Mouse (Mus musculus): ENCODE data around the gene N4bp1. TPM values are rescaled to one million over a fixed set of nuclear protein-coding genes. Genes with fewer than 3 reads are reported as not detected.

Gene N4bp1
- total RNA-seq, 2 experiments from 2014 or later, result 13.0 to 14.6 TPM

- intact Hi-C loops (cut with DNase I; ENCODE audit: low total_unique reads), result no loop called here
- no peak for DNase-seq
These were observed 49.2 kb downstream of the N4bp1 start for GRCm38 (mm10) chr8:86835881-86836280.

GRCm38 (mm10) chr8:86834496-86835260, 50.4 kb downstream of the N4bp1 start:
- DNase-seq, result no peak
- intact Hi-C loops (cut with DNase I; ENCODE audit: low total_unique reads), result no loop called here

GRCm38 (mm10) chr8:86833937-86834336, 51.1 kb downstream of the N4bp1 start:
- DNase-seq, result no peak
- intact Hi-C loops (cut with DNase I; ENCODE audit: low total_unique reads), result no loop called here

- intact Hi-C loops (cut with DNase I; ENCODE audit: low total_unique reads), result loop anchor here (10.0 kb wide), 1 partner anchor 794 kb away; no protein-coding TSS in a partner anchor
- DNase-seq, result no peak
These were observed 56.1 kb downstream of the N4bp1 start for GRCm38 (mm10) chr8:86828925-86829324.

GRCm38 (mm10) chr8:86827199-86827598, 57.9 kb downstream of the N4bp1 start:
- intact Hi-C loops (cut with DNase I; ENCODE audit: low total_unique reads), result loop anchor here (10.0 kb wide), 1 partner anchor 792 kb away; no protein-coding TSS in a partner anchor
- DNase-seq, result no peak

- intact Hi-C loops (cut with DNase I; ENCODE audit: low total_unique reads), result loop anchor here (10.0 kb wide), 1 partner anchor 792 kb away; no protein-coding TSS in a partner anchor
- no peak for DNase-seq
These were observed 58.5 kb downstream of the N4bp1 start for GRCm38 (mm10) chr8:86826538-86826937.

- DNase-seq, result no peak
- intact Hi-C loops (cut with DNase I; ENCODE audit: low total_unique reads), result loop anchor here (10.0 kb wide), 1 partner anchor 791 kb away; no protein-coding TSS in a partner anchor
These were observed 59.2 kb downstream of the N4bp1 start for GRCm38 (mm10) chr8:86825674-86826448.

GRCm38 (mm10) chr8:86824735-86825134, 60.3 kb downstream of the N4bp1 start:
- intact Hi-C loops (cut with DNase I; ENCODE audit: low total_unique reads), result loop anchor here (10.0 kb wide), 1 partner anchor 790 kb away; no protein-coding TSS in a partner anchor

GRCm38 (mm10) chr8:86820756-86821201, 64.3 kb downstream of the N4bp1 start:
- peak; percentile 56 for DNase-seq
- intact Hi-C loops (cut with DNase I; ENCODE audit: low total_unique reads), result loop anchor here (10.0 kb wide), 1 partner anchor 786 kb away; no protein-coding TSS in a partner anchor

More at GRCm38 (mm10) chr8:86824735-86825134, 60.3 kb downstream of the N4bp1 start:
- DNase-seq, result no peak

- no peak for DNase-seq
- intact Hi-C loops (cut with DNase I; ENCODE audit: low total_unique reads), result loop anchor here (10.0 kb wide), 1 partner anchor 785 kb away; no protein-coding TSS in a partner anchor
These were observed 64.8 kb downstream of the N4bp1 start for GRCm38 (mm10) chr8:86820186-86820755.

- intact Hi-C loops (cut with DNase I; ENCODE audit: low total_unique reads), result no loop called here
- DNase-seq, result no peak
These were observed 65.6 kb downstream of the N4bp1 start for GRCm38 (mm10) chr8:86819426-86819825.

GRCm38 (mm10) chr8:86808990-86809960, 75.8 kb downstream of the N4bp1 start:
- intact Hi-C loops (cut with DNase I; ENCODE audit: low total_unique reads), result loop anchor here (5.0 kb wide), 1 partner anchor 93 kb away; no protein-coding TSS in a partner anchor
- DNase-seq, result no peak

- intact Hi-C loops (cut with DNase I; ENCODE audit: low total_unique reads), result loop anchor here (5.0 kb wide), 1 partner anchor 94 kb away; no protein-coding TSS in a partner anchor
- DNase-seq, result no peak
These were observed 76.8 kb downstream of the N4bp1 start for GRCm38 (mm10) chr8:86808239-86808638.

- intact Hi-C loops (cut with DNase I; ENCODE audit: low total_unique reads), result no loop called here
- no peak for DNase-seq
These were observed 83.1 kb downstream of the N4bp1 start for GRCm38 (mm10) chr8:86801988-86802387.

- intact Hi-C loops (cut with DNase I; ENCODE audit: low total_unique reads), result no loop called here
- no peak for DNase-seq
These were observed 84.1 kb downstream of the N4bp1 start for GRCm38 (mm10) chr8:86800966-86801365.

GRCm38 (mm10) chr8:86798141-86798540, 86.9 kb downstream of the N4bp1 start:
- intact Hi-C loops (cut with DNase I; ENCODE audit: low total_unique reads), result no loop called here
- DNase-seq, result peak; percentile 64

GRCm38 (mm10) chr8:86797705-86798104, 87.4 kb downstream of the N4bp1 start:
- peak; percentile 52 for DNase-seq
- intact Hi-C loops (cut with DNase I; ENCODE audit: low total_unique reads), result no loop called here

GRCm38 (mm10) chr8:86794716-86795115, 90.3 kb downstream of the N4bp1 start:
- intact Hi-C loops (cut with DNase I; ENCODE audit: low total_unique reads), result no loop called here
- no peak for DNase-seq

All from gastrocnemius, postnatal 14 days (tissue).